Mouse (Mus musculus): ENCODE results near the gene Robo3. TPM values are rescaled to one million over a fixed set of nuclear protein-coding genes. Genes with fewer than 3 reads are reported as not detected.

The Robo3 gene
- polyA plus RNA-seq, 1 experiment from 2014 or later, result 2.7 TPM

DNA sequence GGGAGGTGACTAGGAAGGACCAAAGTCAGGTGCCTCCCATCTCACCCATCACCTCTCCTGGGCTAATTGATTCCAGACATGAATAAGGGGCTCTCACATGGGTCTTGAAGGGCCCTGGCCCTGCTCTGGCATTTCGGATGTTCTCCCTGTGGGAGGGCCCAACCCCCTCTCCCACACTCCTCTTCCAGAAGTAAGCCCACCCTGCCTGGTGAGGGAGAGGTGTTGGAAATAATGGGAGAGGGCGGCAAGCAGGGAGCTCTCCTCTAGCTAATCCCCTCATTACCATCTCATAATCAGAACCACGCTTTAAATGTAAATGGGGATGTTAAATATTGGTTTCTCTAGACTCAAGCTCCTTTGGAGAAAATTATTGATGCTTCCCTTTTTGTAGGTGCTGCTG is 21.9 kb upstream of the Robo3 start:
- Histone ChIP-seq H3K4me3 (no peak overlapping the region), H3K4me2 (replicated peaks) (no peak overlapping the region), H3K27ac (no peak overlapping the region), H3K9ac (no peak overlapping the region), H3K36me3 (no peaks in the 10 kb centered on the region), H3K27me3 (peaks cover 94% of the 10 kb centered on the region), H3K9me3 (no peaks in the 10 kb centered on the region), H3K4me1 (peaks cover 6% of the 10 kb centered on the region; the same call in 1 of the 2 replicates)
- ATAC-seq (ENCODE audit: insufficient number of reproducible peaks, insufficient read depth, low FRiP score, low TSS enrichment), result no peak
- 0% methylated on average over 3 of the region's 3 CpGs for WGBS

DNA sequence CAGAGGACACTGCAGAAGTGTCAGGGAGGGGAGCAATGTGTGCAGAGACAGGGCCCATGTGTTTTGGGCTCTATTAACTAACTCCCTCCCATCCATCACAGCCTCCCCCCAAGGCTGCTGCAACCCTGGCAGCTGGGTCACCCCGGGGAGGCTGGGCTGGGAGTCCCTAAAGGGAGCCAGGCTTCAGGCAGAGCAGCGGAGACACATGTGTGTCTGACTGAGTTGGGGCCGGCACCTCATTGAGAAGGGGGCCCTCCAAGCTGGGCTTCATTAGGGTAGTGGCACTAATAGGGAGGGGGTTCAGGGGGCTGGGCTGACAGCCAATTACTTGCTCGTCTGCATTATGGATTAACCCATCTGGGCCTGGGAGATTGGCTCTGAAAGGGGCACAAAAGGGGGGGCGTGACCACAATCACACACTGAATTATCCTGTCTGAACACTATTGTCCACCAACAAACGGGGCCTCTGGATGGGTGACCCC is 21.0 kb upstream of the Robo3 start:
- 0 out of 2 replicates have a peak, but pooled peaks have one; percentile 43 for ATAC-seq (ENCODE audit: insufficient number of reproducible peaks, insufficient read depth, low FRiP score, low TSS enrichment)

GRCm38 (mm10) chr9:37453328-37453727 is 20.3 kb upstream of the Robo3 start:
- H3K9ac ChIP-seq, result no peak overlapping the region
- H3K4me3 ChIP-seq, result no peak overlapping the region
- no peaks in the 10 kb centered on the region for H3K9me3 ChIP-seq
- 36% methylated on average over 4 of the region's 4 CpGs for WGBS
- no peak for ATAC-seq (ENCODE audit: insufficient number of reproducible peaks, insufficient read depth, low FRiP score, low TSS enrichment)
- H3K27ac ChIP-seq, result no peak overlapping the region
- H3K4me2 ChIP-seq (replicated peaks), result no peak overlapping the region
- no peaks in the 10 kb centered on the region for H3K36me3 ChIP-seq
- peaks cover 6% of the 10 kb centered on the region; the same call in 1 of the 2 replicates for H3K4me1 ChIP-seq
- H3K27me3 ChIP-seq, result peaks cover 80% of the 10 kb centered on the region

More for the DNA sequence above, 21.0 kb upstream of the Robo3 start:
- Histone ChIP-seq H3K27me3 (peaks cover 86% of the 10 kb centered on the region), H3K27ac (no peak overlapping the region), H3K36me3 (no peaks in the 10 kb centered on the region), H3K9me3 (no peaks in the 10 kb centered on the region), H3K4me3 (no peak overlapping the region), H3K4me2 (replicated peaks) (no peak overlapping the region), H3K9ac (no peak overlapping the region), H3K4me1 (peaks cover 6% of the 10 kb centered on the region; the same call in 1 of the 2 replicates)
- WGBS, result 9% methylated on average over 6 of the region's 6 CpGs

GRCm38 (mm10) chr9:37452401-37452800 is 19.4 kb upstream of the Robo3 start:
- Histone ChIP-seq H3K36me3 (no peaks in the 10 kb centered on the region), H3K4me2 (replicated peaks) (no peak overlapping the region), H3K4me3 (no peak overlapping the region), H3K9ac (no peak overlapping the region), H3K4me1 (peaks cover 6% of the 10 kb centered on the region; the same call in 1 of the 2 replicates), H3K27me3 (peaks cover 72% of the 10 kb centered on the region), H3K9me3 (no peaks in the 10 kb centered on the region), H3K27ac (no peak overlapping the region)
- WGBS, result 4% methylated on average over 5 of the region's 5 CpGs
- ATAC-seq (ENCODE audit: insufficient number of reproducible peaks, insufficient read depth, low FRiP score, low TSS enrichment), result no peak

GRCm38 (mm10) chr9:37437772-37438735 is 5.0 kb upstream of the Robo3 start:
- no peak overlapping the region for H3K4me3 ChIP-seq
- ATAC-seq (ENCODE audit: insufficient number of reproducible peaks, insufficient read depth, low FRiP score, low TSS enrichment), result no peak
- peaks cover 38% of the 10 kb centered on the region for H3K27me3 ChIP-seq
- H3K9me3 ChIP-seq, result no peaks in the 10 kb centered on the region
- no peak overlapping the region for H3K27ac ChIP-seq
- H3K36me3 ChIP-seq, result no peaks in the 10 kb centered on the region
- no peak overlapping the region for H3K4me2 ChIP-seq (replicated peaks)
- peaks cover 7% of the 10 kb centered on the region; the same call in 1 of the 2 replicates for H3K4me1 ChIP-seq
- H3K9ac ChIP-seq, result no peak overlapping the region
- 38% methylated on average over 3 of the region's 3 CpGs for WGBS

- Histone ChIP-seq H3K4me3 (no peak overlapping the region), H3K27ac (no peak overlapping the region), H3K4me1 (peaks cover 12% of the 10 kb centered on the region; the same call in 1 of the 2 replicates), H3K9me3 (no peaks in the 10 kb centered on the region), H3K27me3 (peaks cover 63% of the 10 kb centered on the region), H3K9ac (no peak overlapping the region), H3K36me3 (no peaks in the 10 kb centered on the region), H3K4me2 (replicated peaks) (no peak overlapping the region)
- ATAC-seq (ENCODE audit: insufficient number of reproducible peaks, insufficient read depth, low FRiP score, low TSS enrichment), result no peak
- 8% methylated on average over 4 of the region's 4 CpGs for WGBS
These were observed 2.6 kb upstream of the Robo3 start for GRCm38 (mm10) chr9:37435616-37436015.

DNA sequence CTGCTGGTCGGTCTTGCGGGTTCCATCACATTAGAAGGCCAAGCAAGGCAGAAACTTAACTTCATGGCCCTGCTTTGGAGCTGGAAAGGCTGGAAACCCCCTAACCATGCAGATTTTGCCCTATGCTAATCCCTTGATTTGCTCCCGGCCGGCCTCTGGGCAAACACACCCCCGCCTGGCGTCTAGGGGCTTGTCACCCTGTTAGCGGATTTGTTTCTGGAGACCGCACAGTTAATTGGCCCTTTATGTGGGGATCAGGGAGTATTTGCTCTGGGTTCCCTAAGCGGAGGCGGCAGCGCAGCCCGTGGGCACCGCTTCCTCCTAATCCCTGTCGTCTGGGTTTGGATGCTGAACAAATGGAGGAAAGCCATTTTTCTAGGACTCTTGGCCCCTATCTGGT is 1.9 kb upstream of the Robo3 start:
- Histone ChIP-seq H3K4me2 (replicated peaks) (no peak overlapping the region), H3K36me3 (no peaks in the 10 kb centered on the region), H3K9me3 (no peaks in the 10 kb centered on the region), H3K4me1 (peaks cover 12% of the 10 kb centered on the region; the same call in 1 of the 2 replicates), H3K27me3 (peaks cover 69% of the 10 kb centered on the region), H3K9ac (no peak overlapping the region), H3K4me3 (no peak overlapping the region), H3K27ac (no peak overlapping the region)
- ATAC-seq (ENCODE audit: insufficient number of reproducible peaks, insufficient read depth, low FRiP score, low TSS enrichment), result no peak
- 3% methylated on average over 14 of the region's 14 CpGs for WGBS

GRCm38 (mm10) chr9:37433823-37434560 is 946 bp upstream of the Robo3 start:
- Histone ChIP-seq H3K4me1 (peaks cover 12% of the 10 kb centered on the region; the same call in 1 of the 2 replicates), H3K36me3 (no peaks in the 10 kb centered on the region), H3K27ac (no peak overlapping the region), H3K9ac (no peak overlapping the region), H3K4me3 (no peak overlapping the region), H3K4me2 (replicated peaks) (0 out of 2 replicates have a peak overlapping the region, but pooled peaks have one; percentile 55), H3K9me3 (no peaks in the 10 kb centered on the region), H3K27me3 (peaks cover 79% of the 10 kb centered on the region)
- WGBS, result under 1% methylated on average over 18 of the region's 18 CpGs
- ATAC-seq (ENCODE audit: insufficient number of reproducible peaks, insufficient read depth, low FRiP score, low TSS enrichment), result no peak

GRCm38 (mm10) chr9:37432026-37432666 is 900 bp downstream of the Robo3 start:
- WGBS, result 2% methylated on average over 15 of the region's 17 CpGs
- Histone ChIP-seq H3K27ac (no peak overlapping the region), H3K4me3 (no peak overlapping the region), H3K9me3 (no peaks in the 10 kb centered on the region), H3K9ac (no peak overlapping the region), H3K4me2 (replicated peaks) (peak overlapping the region; percentile 55), H3K27me3 (peaks cover 89% of the 10 kb centered on the region), H3K4me1 (peaks cover 12% of the 10 kb centered on the region; the same call in 1 of the 2 replicates), H3K36me3 (no peaks in the 10 kb centered on the region)
- no peak for ATAC-seq (ENCODE audit: insufficient number of reproducible peaks, insufficient read depth, low FRiP score, low TSS enrichment)

- peak; percentile 75 for ATAC-seq (ENCODE audit: insufficient number of reproducible peaks, insufficient read depth, low FRiP score, low TSS enrichment)
- Histone ChIP-seq H3K9ac (no peak overlapping the region), H3K27ac (no peak overlapping the region), H3K9me3 (no peaks in the 10 kb centered on the region), H3K36me3 (no peaks in the 10 kb centered on the region), H3K4me1 (peaks cover 12% of the 10 kb centered on the region; the same call in 1 of the 2 replicates), H3K4me3 (no peak overlapping the region), H3K4me2 (replicated peaks) (no peak overlapping the region; the same call in 1 of the 2 replicates), H3K27me3 (peaks cover 87% of the 10 kb centered on the region)
- WGBS, result 1% methylated on average over 12 of the region's 12 CpGs
These were observed 2.5 kb downstream of the Robo3 start for GRCm38 (mm10) chr9:37430582-37430981.

DNA sequence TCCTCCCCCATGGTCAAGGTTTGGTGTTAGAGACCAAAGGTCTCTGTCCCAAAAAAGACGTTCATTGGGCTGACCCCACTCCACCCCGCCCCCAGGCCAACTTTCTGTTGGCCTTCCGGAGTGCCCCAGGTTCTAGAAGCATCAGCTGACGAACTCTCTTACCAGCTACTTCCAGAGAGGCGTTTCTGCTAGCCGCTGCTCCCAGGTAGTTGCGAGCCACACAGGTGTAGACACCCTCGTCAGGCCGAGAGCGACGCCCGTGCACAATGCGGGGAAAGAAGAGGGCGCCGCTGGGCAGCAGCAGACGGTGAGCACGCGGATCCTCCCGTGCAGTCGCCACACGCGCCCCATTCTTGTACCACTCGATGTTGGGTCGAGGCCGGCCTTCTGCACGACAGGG is 3.7 kb downstream of the Robo3 start:
- WGBS, result 25% methylated on average over 26 of the region's 26 CpGs
- Histone ChIP-seq H3K4me2 (replicated peaks) (no peak overlapping the region), H3K4me1 (peaks cover 12% of the 10 kb centered on the region; the same call in 1 of the 2 replicates), H3K27me3 (peaks cover 75% of the 10 kb centered on the region), H3K9ac (no peak overlapping the region), H3K27ac (no peak overlapping the region), H3K4me3 (no peak overlapping the region), H3K36me3 (no peaks in the 10 kb centered on the region), H3K9me3 (no peaks in the 10 kb centered on the region)
- no peak for ATAC-seq (ENCODE audit: insufficient number of reproducible peaks, insufficient read depth, low FRiP score, low TSS enrichment)
